Mouse (Mus musculus): Measurements from ENCODE around the gene Kcnq2.

Kcnq2 gene

DNA sequence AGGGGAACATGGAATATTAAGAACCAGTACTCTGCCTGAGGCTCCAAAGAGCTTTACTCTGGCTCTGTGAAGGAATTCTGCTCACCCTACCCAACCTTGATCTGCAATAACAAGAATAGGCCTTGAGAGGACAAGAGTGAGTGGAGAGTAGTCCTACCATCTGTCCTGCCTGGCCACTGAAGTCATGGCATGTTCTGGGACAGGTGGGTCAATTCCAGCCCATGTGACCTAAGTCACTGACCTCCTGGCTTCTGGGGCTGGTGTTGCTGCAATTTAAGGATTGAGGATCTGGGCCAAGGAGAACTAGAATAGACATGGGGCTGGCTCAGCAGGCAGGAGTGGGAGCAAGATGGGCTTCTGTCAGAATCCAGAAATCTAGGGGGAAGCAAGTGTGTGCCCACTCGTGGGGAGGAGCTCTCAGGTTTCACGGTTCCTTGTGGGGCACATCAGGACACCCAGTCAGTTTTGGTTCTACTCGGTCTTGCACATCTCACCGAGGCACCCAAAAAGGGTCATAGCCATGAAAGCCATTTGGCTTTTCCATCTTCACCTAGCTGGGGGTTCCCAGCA, 12.0 kb upstream of the Kcnq2 start:
- no peak for DNase-seq

DNA sequence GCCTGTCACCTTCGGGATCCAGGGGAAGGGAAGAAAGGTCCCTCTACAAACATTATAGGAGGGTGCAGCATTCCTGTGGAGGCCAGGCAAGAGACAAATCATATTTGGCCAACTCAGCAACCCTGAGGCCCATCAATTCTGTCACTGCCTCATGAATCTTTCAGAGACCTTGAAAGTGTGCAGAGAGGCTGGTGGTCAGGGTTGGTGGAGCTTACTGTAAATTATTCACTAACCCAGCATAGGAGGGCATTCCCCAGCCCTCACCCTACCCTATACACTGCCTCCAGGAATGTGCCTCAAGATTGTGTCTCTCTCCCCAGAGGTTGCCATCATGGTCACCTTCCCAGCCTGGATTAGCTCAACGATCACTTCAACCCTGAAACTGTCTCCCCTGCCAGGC, 9.6 kb upstream of the Kcnq2 start:
- DNase-seq = no peak

DNA sequence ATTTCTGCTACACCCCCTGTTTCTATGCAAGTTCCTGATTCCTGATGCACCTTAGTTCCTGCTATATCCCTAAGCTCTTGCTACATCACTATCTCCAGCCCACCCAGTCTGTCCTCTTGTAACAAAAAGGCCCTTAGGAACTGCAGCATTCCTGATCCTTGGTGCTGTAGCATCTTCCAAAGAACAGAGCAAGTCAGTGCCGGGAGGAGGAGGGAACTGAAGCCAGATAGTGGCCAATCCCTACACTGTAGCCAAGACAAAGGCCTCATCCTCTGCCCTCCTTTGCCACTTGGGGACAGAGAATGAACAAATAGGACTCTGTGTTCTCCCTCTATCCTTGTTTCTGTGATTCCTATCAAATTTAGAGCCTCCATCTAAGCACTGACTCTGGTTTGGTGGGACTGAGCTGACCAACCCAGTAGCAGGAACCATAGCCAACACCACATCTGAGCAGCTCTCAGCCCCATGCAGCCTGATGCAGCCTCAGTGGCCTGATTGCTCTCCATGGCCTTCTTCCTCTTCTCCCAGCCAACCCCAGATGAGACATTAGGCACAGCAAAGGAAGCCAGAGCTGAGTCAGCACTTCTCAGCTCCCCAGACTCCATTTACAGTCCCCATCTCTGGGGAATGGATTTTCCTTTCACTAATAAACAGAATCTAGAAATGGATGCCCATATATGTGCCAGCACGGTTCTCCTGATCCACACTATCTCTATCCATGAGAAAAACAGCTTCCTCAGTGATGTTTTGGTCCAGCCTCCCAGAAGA, 8.6 kb upstream of the Kcnq2 start:
- no peak for DNase-seq

GRCm38 (mm10) chr2:181142703-181143135, 7.6 kb upstream of the Kcnq2 start:
- DNase-seq = no peak

GRCm38 (mm10) chr2:181139641-181140193, 4.6 kb upstream of the Kcnq2 start:
- no peak for DNase-seq

- DNase-seq = peak; percentile 8 to 13
These were observed 1.8 kb upstream of the Kcnq2 start for GRCm38 (mm10) chr2:181136934-181137333.

GRCm38 (mm10) chr2:181135446-181135818, 332 bp upstream of the Kcnq2 start:
- no peak for DNase-seq

GRCm38 (mm10) chr2:181133837-181134590, 1.1 kb downstream of the Kcnq2 start:
- DNase-seq = no peak

DNA sequence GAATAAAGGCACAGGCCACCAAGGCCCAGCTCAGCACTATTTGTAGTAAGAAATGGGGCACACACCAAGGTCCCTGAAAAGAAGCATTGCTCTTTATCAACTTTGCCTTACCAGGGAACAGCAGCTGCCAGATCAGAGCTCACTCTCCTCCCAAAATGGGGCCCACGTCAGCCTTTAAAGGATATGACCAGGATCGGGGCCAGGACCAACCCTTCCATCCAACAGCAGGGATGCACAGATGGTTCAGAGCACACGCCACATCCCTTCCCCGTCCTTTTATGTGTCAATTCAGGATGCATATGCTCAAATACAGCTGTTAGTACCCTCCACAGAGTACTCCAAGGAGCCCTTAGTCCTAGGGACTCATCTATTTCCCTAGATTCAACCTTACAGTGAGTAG, 4.9 kb downstream of the Kcnq2 start:
- no peak for DNase-seq

GRCm38 (mm10) chr2:181128963-181129362, 6.1 kb downstream of the Kcnq2 start:
- DNase-seq = no peak

GRCm38 (mm10) chr2:181127786-181128185, 7.3 kb downstream of the Kcnq2 start:
- no peak for DNase-seq

DNA sequence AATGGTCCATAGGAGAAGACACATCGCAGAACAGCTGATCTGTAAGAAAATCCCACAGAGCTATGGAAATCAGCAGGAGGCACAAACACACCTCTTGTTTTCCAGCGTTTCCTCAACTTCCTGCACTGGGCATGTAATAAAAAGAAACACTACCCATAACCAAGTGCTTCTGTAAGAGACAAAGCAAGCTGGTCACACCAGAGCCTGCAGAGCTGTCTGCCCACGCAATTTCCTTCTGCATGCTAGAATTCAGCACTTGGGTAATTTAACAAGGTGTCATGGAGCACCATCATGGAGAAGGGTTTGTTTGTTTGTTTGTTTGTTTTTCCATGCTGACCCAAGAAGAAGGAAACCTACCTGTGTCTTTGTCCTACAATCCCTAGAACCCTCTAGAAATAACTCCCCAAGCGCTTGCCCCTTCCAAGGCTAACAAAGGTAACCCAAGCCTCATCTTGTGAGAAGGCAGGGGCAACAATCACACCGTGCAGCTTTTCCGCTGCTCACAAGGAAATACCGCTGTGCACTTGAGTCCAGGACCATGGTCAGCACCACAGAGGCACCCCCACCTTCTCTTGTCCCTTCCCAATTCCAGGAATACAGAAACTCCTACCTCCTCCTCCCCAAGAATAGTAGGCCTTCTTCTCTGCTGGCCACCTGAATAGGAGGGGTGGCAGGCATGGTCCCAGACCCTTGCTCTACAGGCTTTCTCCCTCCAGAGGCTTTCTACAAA, 9.2 kb downstream of the Kcnq2 start:
- DNase-seq = no peak

- DNase-seq = no peak
These were observed 12.5 kb downstream of the Kcnq2 start for GRCm38 (mm10) chr2:181122642-181123041.

DNA sequence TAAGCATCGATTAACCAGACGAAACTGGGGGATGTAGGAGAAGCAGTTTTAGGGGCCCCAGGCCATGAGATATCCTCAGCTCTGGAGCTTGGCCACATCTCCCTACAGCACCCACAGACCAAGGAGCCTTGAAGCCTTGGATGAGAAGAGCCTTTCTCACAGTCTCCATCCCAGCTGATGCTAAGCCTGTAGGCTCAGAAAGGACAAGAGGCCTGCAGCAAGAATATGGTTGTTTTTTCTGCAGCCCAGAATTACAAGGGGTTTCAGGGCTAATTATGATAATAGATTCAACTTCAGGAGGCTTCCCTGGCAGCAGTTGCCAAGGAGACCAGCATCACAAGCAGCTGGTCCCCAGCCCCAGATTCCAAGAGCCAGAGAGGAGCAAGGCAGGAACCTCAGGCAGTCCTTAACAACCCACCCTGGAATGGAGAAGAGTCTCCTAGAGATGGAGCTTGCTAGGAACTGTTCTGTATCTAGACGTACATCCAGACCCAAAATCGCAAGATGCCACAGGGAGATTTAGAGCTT, 14.1 kb downstream of the Kcnq2 start:
- no peak for DNase-seq

- DNase-seq = no peak
These were observed 15.1 kb downstream of the Kcnq2 start for GRCm38 (mm10) chr2:181119952-181120351.

GRCm38 (mm10) chr2:181116436-181116835, 18.7 kb downstream of the Kcnq2 start:
- DNase-seq = no peak

- DNase-seq = no peak
These were observed 19.7 kb downstream of the Kcnq2 start for GRCm38 (mm10) chr2:181115367-181115766.

DNA sequence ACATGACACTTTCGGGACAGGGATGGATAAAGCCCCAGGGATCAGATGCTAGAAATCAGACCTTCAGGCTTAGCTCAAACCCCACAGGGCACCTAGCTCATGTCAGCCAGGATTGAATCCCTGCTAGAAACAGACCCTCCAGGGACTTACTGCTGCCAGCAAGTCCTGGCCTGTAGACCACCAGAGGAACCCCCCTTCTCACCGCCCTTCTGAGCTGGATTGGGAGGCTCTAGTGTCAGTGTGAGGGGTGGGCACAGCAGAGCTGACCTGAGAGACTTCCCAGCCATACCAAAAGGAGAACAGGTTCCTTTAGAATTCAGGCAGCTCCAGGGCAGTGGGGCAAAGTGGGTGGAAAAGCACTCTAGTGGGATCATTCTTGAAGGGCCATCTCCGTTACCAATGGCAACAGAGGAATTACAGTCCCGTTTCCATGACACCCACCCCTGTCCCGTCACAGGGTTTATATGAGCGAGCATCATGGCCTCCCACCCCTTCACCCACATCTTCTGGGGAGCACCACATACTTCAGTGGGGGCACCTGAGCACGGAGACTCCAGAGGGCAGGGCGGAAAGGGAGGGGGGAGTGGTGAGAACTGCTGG, 21.2 kb downstream of the Kcnq2 start:
- no peak for DNase-seq

DNA sequence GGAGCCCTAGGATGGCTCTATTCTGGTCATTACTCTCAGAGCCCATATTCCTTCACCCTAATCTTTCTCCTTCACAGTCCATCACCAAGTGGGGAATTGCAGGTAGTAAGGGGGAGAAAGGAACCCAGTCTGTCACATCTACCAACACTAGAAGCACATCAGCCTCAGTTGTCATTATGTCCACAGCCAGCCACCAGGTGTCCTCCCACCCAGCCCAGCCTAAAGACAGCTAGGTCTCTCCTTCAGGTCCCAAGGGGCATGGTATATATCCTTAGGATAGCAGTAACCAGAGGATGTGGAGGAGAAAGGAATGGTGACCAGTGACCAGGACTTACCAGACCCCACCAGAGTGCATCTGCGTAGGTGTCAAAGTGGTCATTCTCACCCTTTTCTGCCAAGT, 23.4 kb downstream of the Kcnq2 start:
- DNase-seq = no peak

DNA sequence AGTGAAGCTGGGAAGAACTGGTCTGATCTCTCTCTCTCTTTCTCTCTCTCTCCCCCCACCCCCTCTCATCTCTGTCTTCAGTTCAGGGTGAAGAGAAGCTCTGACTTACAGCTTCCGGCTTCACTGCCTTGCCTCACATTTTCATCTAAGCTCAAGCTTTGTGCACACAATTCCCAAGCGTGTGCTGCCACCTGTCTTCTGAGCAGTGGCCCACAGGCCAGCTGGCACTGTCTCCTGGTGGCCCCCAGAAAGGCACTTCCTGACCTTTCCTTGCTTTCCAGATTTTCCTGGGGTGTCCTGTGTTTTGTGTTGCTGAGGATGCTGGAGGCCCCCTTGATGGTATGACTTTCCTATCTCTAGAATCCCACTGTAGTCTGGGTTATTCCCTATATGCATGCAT, 31.0 kb downstream of the Kcnq2 start:
- DNase-seq = no peak

DNA sequence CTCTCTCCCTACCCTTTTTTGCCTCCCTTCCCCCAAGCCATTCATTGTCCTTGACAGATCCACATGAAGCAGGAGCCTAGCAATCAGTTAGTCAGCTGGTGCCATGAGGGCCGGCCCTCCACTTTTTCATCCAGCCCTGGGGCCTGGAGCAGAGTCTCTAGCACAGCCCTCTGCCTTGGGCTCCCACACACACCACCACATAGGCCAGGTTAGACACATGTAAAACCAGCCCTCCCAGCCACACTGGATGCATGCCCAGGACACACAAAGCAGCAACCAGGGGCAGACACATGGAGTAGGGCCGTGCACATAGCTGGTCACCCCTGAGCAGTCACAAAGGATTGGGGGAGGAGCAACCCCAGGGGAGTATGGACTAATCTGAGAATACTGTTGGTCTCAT, 32.9 kb downstream of the Kcnq2 start:
- no peak for DNase-seq

GRCm38 (mm10) chr2:181101626-181102025, 33.5 kb downstream of the Kcnq2 start:
- no peak for DNase-seq

All from B cell, adult 2 months (primary cell).